Mouse (Mus musculus) heart, embryonic 16.5 days (tissue): ENCODE measurements around the gene Sds. TPM values are rescaled to one million over a fixed set of nuclear protein-coding genes. Genes with fewer than 3 reads are reported as not detected.
"Not testable (repeated sequence)": the region's sequence is repeated elsewhere in the genome, so short reads cannot be mapped to it uniquely, and the experiment has no call there.

Experiments
- ATAC-seq: fragments of 200-750 bp; cut with Nextera tagmentation; replicated peaks from 2 replicates; pipeline ENCODE4 v1.8.0; 2017; ENCODE audit warnings: moderate number of reproducible peaks; ENCODE audit not compliant: insufficient read depth, low FRiP score; ENCODE audit errors: extremely low read depth
- H3K27ac ChIP-seq: fragments of 300-500 bp; sonication (generic); 2 replicates; pipeline ENCODE4 v1.5.1; 2014; ENCODE audit warnings: mild to moderate bottlenecking, low read length, control low read depth, moderate library complexity
- H3K27me3 ChIP-seq: fragments of 300-500 bp; sonication (generic); 2 replicates; pipeline ENCODE4 v1.6.1; 2014; ENCODE audit warnings: low read length, mixed read lengths; ENCODE audit not compliant: control insufficient read depth, insufficient read depth
- H3K36me3 ChIP-seq: fragments of 300-500 bp; sonication (generic); 2 replicates; pipeline ENCODE4 v1.6.1; 2014; ENCODE audit not compliant: control insufficient read depth, insufficient read depth
- H3K4me1 ChIP-seq: fragments of 300-500 bp; sonication (generic); 2 replicates; pipeline ENCODE4 v1.6.1; 2014; ENCODE audit warnings: low read length, mixed read lengths; ENCODE audit not compliant: control insufficient read depth, insufficient read depth
- H3K4me2 ChIP-seq: fragments of 300-500 bp; sonication (generic); 2 replicates; pipeline ENCODE4 v1.6.1; 2014; ENCODE audit warnings: low read depth, mild to moderate bottlenecking, control low read depth, low read length
- H3K4me3 ChIP-seq: fragments of 300-500 bp; sonication (generic); 2 replicates; pipeline ENCODE4 v1.5.1; 2014; ENCODE audit warnings: mild to moderate bottlenecking, control low read depth, low read length
- H3K9ac ChIP-seq: fragments of 300-500 bp; sonication (generic); 2 replicates; pipeline ENCODE4 v1.6.1; 2014; ENCODE audit warnings: low read length, control low read depth
- H3K9me3 ChIP-seq: fragments of 300-500 bp; sonication (generic); replicated peaks from 2 replicates; pipeline ENCODE4 v1.6.1; 2016; ENCODE audit warnings: low read length; ENCODE audit not compliant: control insufficient read depth
- WGBS: fragments of 180-500 bp; shearing (Covaris S2); extraction: QIAGEN DNeasy Blood & Tissue Kit; methylation state at CpG from one replicate; pipeline ENCODE4 v1.1.7; 2014; 5-methylcytosine and 5-hydroxymethylcytosine counted together
- polyA plus RNA-seq: library from polyadenylated mRNA; unstranded; fragments of >200 nt; fragmentation: Nextera tagmentation; extraction: Ambion mirVana; gene quantifications from 2 replicates; pipeline ENCODE4 v1.2.1, GENCODE M21; 2015

The Sds gene
- polyA plus RNA-seq, 1 experiment from 2014 or later, result 0.56 TPM

- ATAC-seq, result peak; percentile 64
- Histone ChIP-seq H3K4me2 (no peak overlapping the region), H3K27me3 (no peaks in the 10 kb centered on the region), H3K36me3 (peaks cover 23% of the 10 kb centered on the region), H3K27ac (peak overlapping the region; percentile 71), H3K9me3 (no peaks in the 10 kb centered on the region), H3K4me3 (no peak overlapping the region), H3K4me1 (peaks cover 7% of the 10 kb centered on the region; the same call in 1 of the 2 replicates), H3K9ac (peak overlapping the region; percentile 34)
- 50% methylated on average over 8 of the region's 8 CpGs for WGBS
These were observed 14.4 kb downstream of the Sds start for GRCm38 (mm10) chr5:120490679-120491192.

GRCm38 (mm10) chr5:120492437-120492836, 16.1 kb downstream of the Sds start:
- no peak overlapping the region for H3K4me2 ChIP-seq
- no peak overlapping the region for H3K9ac ChIP-seq
- H3K4me3 ChIP-seq, result no peak overlapping the region
- no peak for ATAC-seq
- H3K4me1 ChIP-seq, result peaks cover 7% of the 10 kb centered on the region; the same call in 1 of the 2 replicates
- H3K36me3 ChIP-seq, result peaks cover 16% of the 10 kb centered on the region; the same call in 1 of the 2 replicates
- no peaks in the 10 kb centered on the region for H3K27me3 ChIP-seq
- no peak overlapping the region for H3K27ac ChIP-seq
- no peaks in the 10 kb centered on the region for H3K9me3 ChIP-seq
- WGBS, result 72% methylated on average over 11 of the region's 11 CpGs

GRCm38 (mm10) chr5:120493440-120493839, 17.1 kb downstream of the Sds start:
- Histone ChIP-seq H3K36me3 (peaks cover 16% of the 10 kb centered on the region; the same call in 1 of the 2 replicates), H3K27me3 (no peaks in the 10 kb centered on the region), H3K4me2 (no peak overlapping the region), H3K4me3 (no peak overlapping the region), H3K9ac (no peak overlapping the region), H3K9me3 (no peaks in the 10 kb centered on the region), H3K4me1 (peaks cover 7% of the 10 kb centered on the region; the same call in 1 of the 2 replicates), H3K27ac (no peak overlapping the region)
- ATAC-seq, result no peak
- 93% methylated on average over 6 of the region's 6 CpGs for WGBS

- no peak overlapping the region for H3K9ac ChIP-seq
- 83% methylated on average over 9 of the region's 9 CpGs for WGBS
- ATAC-seq, result no peak
These were observed 17.6 kb downstream of the Sds start for GRCm38 (mm10) chr5:120493873-120494395.

GRCm38 (mm10) chr5:120495064-120495702, 18.9 kb downstream of the Sds start:
- H3K9ac ChIP-seq, result no peak overlapping the region; the same call in 1 of the 2 replicates
- no peak for ATAC-seq
- H3K27me3 ChIP-seq, result no peaks in the 10 kb centered on the region
- no peak overlapping the region for H3K4me3 ChIP-seq
- peaks cover 7% of the 10 kb centered on the region; the same call in 1 of the 2 replicates for H3K4me1 ChIP-seq
- WGBS, result 67% methylated on average over 10 of the region's 10 CpGs
- no peak overlapping the region for H3K27ac ChIP-seq
- H3K36me3 ChIP-seq, result peaks cover 16% of the 10 kb centered on the region; the same call in 1 of the 2 replicates
- no peak overlapping the region for H3K4me2 ChIP-seq
- H3K9me3 ChIP-seq, result no peaks in the 10 kb centered on the region

More at GRCm38 (mm10) chr5:120493873-120494395, 17.6 kb downstream of the Sds start:
- Histone ChIP-seq H3K4me1 (peaks cover 7% of the 10 kb centered on the region; the same call in 1 of the 2 replicates), H3K27ac (no peak overlapping the region), H3K4me2 (no peak overlapping the region), H3K27me3 (no peaks in the 10 kb centered on the region), H3K36me3 (peaks cover 16% of the 10 kb centered on the region; the same call in 1 of the 2 replicates), H3K9me3 (no peaks in the 10 kb centered on the region), H3K4me3 (no peak overlapping the region)

GRCm38 (mm10) chr5:120495703-120496226, 19.4 kb downstream of the Sds start:
- Histone ChIP-seq H3K4me3 (no peak overlapping the region), H3K4me2 (no peak overlapping the region), H3K27ac (no peak overlapping the region), H3K27me3 (no peaks in the 10 kb centered on the region), H3K4me1 (peaks cover 3% of the 10 kb centered on the region; the same call in 1 of the 2 replicates), H3K36me3 (peaks cover 16% of the 10 kb centered on the region; the same call in 1 of the 2 replicates), H3K9me3 (no peaks in the 10 kb centered on the region), H3K9ac (no peak overlapping the region)
- no peak for ATAC-seq
- 91% methylated on average over 13 of the region's 13 CpGs for WGBS

- H3K36me3 ChIP-seq, result peaks cover 16% of the 10 kb centered on the region; the same call in 1 of the 2 replicates
- no peaks in the 10 kb centered on the region for H3K9me3 ChIP-seq
- H3K4me1 ChIP-seq, result peaks cover 2% of the 10 kb centered on the region
- H3K27me3 ChIP-seq, result no peaks in the 10 kb centered on the region
- no peak for ATAC-seq
- 85% methylated on average over 3 of the region's 3 CpGs for WGBS
- no peak overlapping the region for H3K4me2 ChIP-seq
- no peak overlapping the region for H3K27ac ChIP-seq
- H3K9ac ChIP-seq, result no peak overlapping the region
- no peak overlapping the region for H3K4me3 ChIP-seq
These were observed 20.7 kb downstream of the Sds start for GRCm38 (mm10) chr5:120497071-120497470.

GRCm38 (mm10) chr5:120499202-120499601, 22.9 kb downstream of the Sds start:
- H3K4me3 ChIP-seq, result no peak overlapping the region
- no peaks in the 10 kb centered on the region for H3K9me3 ChIP-seq
- no peak overlapping the region for H3K4me2 ChIP-seq
- peaks cover 2% of the 10 kb centered on the region; the same call in 1 of the 2 replicates for H3K36me3 ChIP-seq
- H3K27me3 ChIP-seq, result no peaks in the 10 kb centered on the region
- 76% methylated on average over 4 of the region's 4 CpGs for WGBS
- ATAC-seq, result no peak
- peaks cover 9% of the 10 kb centered on the region for H3K4me1 ChIP-seq
- no peak overlapping the region for H3K27ac ChIP-seq
- H3K9ac ChIP-seq, result no peak overlapping the region

DNA sequence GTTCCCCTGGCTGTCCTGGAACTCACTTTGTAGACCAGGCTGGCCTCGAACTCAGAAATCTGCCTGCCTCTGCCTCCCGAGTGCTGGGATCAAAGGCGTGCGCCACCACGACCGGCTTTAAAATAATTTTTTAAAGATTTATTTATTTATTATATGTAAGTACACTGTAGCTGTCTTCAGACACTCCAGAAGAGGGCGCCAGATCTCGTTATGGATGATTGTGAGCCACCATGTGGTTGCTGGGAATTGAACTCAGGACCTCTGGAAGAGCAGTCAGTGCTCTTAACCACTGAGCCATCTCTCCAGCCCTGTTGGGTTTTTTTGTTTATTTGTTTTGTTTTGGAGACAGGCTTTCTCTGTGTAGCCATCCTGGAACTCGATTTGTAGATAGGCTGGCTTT, 24.3 kb downstream of the Sds start:
- 88% methylated on average over 9 of the region's 9 CpGs for WGBS
- H3K27ac ChIP-seq, H3K4me3 ChIP-seq, H3K4me2 ChIP-seq, H3K27me3 ChIP-seq, H3K36me3 ChIP-seq, H3K9ac ChIP-seq, ATAC-seq, H3K9me3 ChIP-seq: not testable (repeated sequence)
- peaks cover 12% of the 10 kb centered on the region for H3K4me1 ChIP-seq
